Mouse (Mus musculus) intestine, embryonic 14.5 days (tissue): ENCODE measurements at regions not wholly inside any gene's neighbourhood (a gene's known extent, or its start where the extent isn't known, plus 50 kb on each side); places are given as distances from the start of the nearest gene placed in this dataset.

Experiments
- ATAC-seq: fragments of 200-750 bp; cut with Nextera tagmentation; replicated peaks from 2 replicates; pipeline ENCODE4 v1.8.0; 2017; ENCODE audit warnings: low read depth, moderate number of reproducible peaks, moderate TSS enrichment, moderate library complexity; ENCODE audit not compliant: low FRiP score, low TSS enrichment
- DNase-seq: peaks from one replicate; pipeline ENCODE4 v3.0.0-alpha.2; 2018; ENCODE audit warnings: low spot score
- H3K27ac ChIP-seq: fragments of 300-500 bp; sonication (generic); 2 replicates; pipeline ENCODE4 v1.5.1; 2014; ENCODE audit warnings: low read depth, mild to moderate bottlenecking, control low read depth
- H3K27me3 ChIP-seq: fragments of 300-500 bp; sonication (generic); replicated peaks from 2 replicates; pipeline ENCODE4 v1.6.1; 2014; ENCODE audit warnings: low read length, control low read depth; ENCODE audit not compliant: control insufficient read depth, insufficient read depth
- H3K36me3 ChIP-seq: fragments of 300-500 bp; sonication (generic); 2 replicates; pipeline ENCODE4 v1.6.1; 2014; ENCODE audit warnings: low read length, control low read depth; ENCODE audit not compliant: control insufficient read depth, insufficient read depth
- H3K4me1 ChIP-seq: fragments of 300-500 bp; sonication (generic); replicated peaks from 2 replicates; pipeline ENCODE4 v1.6.1; 2014; ENCODE audit warnings: low read length, control low read depth, mixed read lengths; ENCODE audit not compliant: control insufficient read depth, insufficient read depth
- H3K4me2 ChIP-seq: fragments of 300-500 bp; sonication (generic); 2 replicates; pipeline ENCODE4 v1.6.1; 2014; ENCODE audit warnings: low read length
- H3K4me3 ChIP-seq: fragments of 300-500 bp; sonication (generic); 2 replicates; pipeline ENCODE4 v1.5.1; 2014; ENCODE audit warnings: low read depth, low read length, control low read depth, mixed read lengths
- H3K9ac ChIP-seq: fragments of 300-500 bp; sonication (generic); 2 replicates; pipeline ENCODE4 v1.6.1; 2014; ENCODE audit warnings: mild to moderate bottlenecking, low read length
- H3K9me3 ChIP-seq: fragments of 300-500 bp; sonication (generic); 2 replicates; pipeline ENCODE4 v1.6.1; 2016; ENCODE audit warnings: low read length, control low read depth; ENCODE audit not compliant: control insufficient read depth
- WGBS: fragments of 180-500 bp; shearing (Covaris S2); extraction: QIAGEN DNeasy Blood & Tissue Kit; methylation state at CpG from one replicate; pipeline ENCODE4 v1.1.7; 2014; 5-methylcytosine and 5-hydroxymethylcytosine counted together

DNA sequence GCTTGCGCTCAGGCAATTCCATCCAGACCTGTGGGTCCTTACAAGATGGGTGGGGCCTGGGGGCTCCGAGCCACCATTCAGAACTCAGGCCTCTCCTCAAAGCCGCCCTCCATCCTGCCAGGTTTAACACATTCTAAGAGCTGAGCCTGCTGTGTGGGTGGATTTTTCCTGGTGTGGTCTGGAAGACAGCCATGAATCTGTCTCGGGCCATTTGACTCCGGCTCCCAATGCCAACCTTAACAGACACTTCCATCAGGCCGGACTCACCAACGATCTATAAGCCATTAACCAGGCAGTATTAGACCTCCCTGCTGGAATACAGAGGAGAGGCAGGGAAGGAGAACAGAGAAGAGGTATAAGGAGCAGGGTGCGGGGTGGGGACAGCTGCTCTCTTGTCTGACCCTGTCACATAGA, 288.9 kb upstream of the Rpl38 start:
- DNase-seq (no peak), ATAC-seq (no peak)
- H3K9ac ChIP-seq, result no peak overlapping the region
- H3K36me3 ChIP-seq, result no peaks in the 10 kb centered on the region
- no peak overlapping the region for H3K4me3 ChIP-seq
- WGBS, result 52% methylated on average over 8 of the region's 8 CpGs
- peaks cover 12% of the 10 kb centered on the region; the same call in 1 of the 2 replicates for H3K4me1 ChIP-seq
- H3K9me3 ChIP-seq, result no peaks in the 10 kb centered on the region
- no peak overlapping the region for H3K27ac ChIP-seq
- H3K4me2 ChIP-seq, result no peak overlapping the region
- no peaks in the 10 kb centered on the region for H3K27me3 ChIP-seq

GRCm38 (mm10) chr11:114375921-114376320, 292.4 kb upstream of the Rpl38 start:
- no peaks in the 10 kb centered on the region for H3K36me3 ChIP-seq
- H3K4me2 ChIP-seq, result peak overlapping the region; percentile 2; the same call in 1 of the 2 replicates
- H3K9me3 ChIP-seq, result no peaks in the 10 kb centered on the region
- H3K4me1 ChIP-seq, result peaks cover 14% of the 10 kb centered on the region; the same call in 1 of the 2 replicates
- H3K4me3 ChIP-seq, result no peak overlapping the region
- no peak overlapping the region for H3K27ac ChIP-seq
- no peak for ATAC-seq
- H3K9ac ChIP-seq, result no peak overlapping the region
- no peaks in the 10 kb centered on the region for H3K27me3 ChIP-seq
- 19% methylated on average over 14 of the region's 14 CpGs for WGBS
- no peak for DNase-seq

- no peak overlapping the region for H3K4me3 ChIP-seq
- peak overlapping the region; percentile 9; the same call in 1 of the 2 replicates for H3K27ac ChIP-seq
- H3K9me3 ChIP-seq, result no peaks in the 10 kb centered on the region
- no peak for ATAC-seq
- H3K9ac ChIP-seq, result no peak overlapping the region
- WGBS, result 26% methylated on average over 10 of the region's 10 CpGs
- H3K4me2 ChIP-seq, result no peak overlapping the region
- DNase-seq, result no peak
- no peaks in the 10 kb centered on the region for H3K36me3 ChIP-seq
- H3K27me3 ChIP-seq, result no peaks in the 10 kb centered on the region
- peaks cover 14% of the 10 kb centered on the region; the same call in 1 of the 2 replicates for H3K4me1 ChIP-seq
These were observed 297.6 kb upstream of the Rpl38 start for GRCm38 (mm10) chr11:114370708-114371107.

DNA sequence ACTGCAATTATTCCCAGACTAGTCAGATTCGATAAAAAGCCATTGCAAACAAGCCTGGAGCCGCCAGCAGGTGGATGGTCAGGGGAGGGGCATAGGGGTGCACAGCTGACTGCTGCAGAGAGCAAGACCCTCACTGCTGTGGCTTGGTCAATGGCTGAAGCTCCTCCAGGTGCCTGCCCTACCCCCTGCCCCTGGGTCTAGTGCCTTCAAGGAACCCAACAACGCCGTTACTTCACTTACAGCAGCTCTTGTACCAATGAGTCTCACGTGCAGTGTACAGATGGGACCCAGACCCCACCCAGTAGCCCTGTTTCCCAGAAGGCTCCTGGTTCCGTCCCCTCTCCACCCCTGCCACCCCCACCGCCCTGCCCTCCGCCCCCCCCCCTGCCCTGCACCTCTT, 300.5 kb upstream of the Rpl38 start:
- H3K36me3 ChIP-seq, result no peaks in the 10 kb centered on the region
- no peak overlapping the region for H3K27ac ChIP-seq
- no peaks in the 10 kb centered on the region for H3K9me3 ChIP-seq
- no peak overlapping the region for H3K4me2 ChIP-seq
- H3K9ac ChIP-seq, result no peak overlapping the region
- DNase-seq (no peak), ATAC-seq (no peak)
- no peak overlapping the region for H3K4me3 ChIP-seq
- WGBS, result 71% methylated on average over 7 of the region's 8 CpGs
- peaks cover 12% of the 10 kb centered on the region; the same call in 1 of the 2 replicates for H3K4me1 ChIP-seq
- no peaks in the 10 kb centered on the region for H3K27me3 ChIP-seq

DNA sequence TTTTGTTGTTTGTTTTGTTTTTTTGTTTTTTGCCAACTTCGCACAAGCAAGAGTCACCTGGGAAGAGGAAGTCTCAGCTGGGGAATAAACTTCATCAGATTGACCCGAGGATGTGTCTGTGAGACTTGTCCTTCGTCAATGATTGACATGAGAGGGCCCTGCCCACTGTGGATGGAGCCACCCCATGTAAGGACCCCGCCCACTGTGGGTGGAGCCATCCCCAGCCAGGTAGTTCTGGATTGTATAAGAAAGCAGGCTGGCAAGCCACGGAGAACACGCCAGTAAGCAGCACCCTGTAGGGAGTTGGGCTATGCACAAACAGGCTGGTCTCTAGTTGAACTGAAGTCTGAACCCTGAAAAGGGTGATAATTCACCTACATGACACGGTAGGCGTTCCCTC, 294.1 kb upstream of the Sdk2 start:
- Histone ChIP-seq H3K4me3 (no peak overlapping the region), H3K9ac (no peak overlapping the region), H3K27ac (no peak overlapping the region), H3K4me2 (no peak overlapping the region), H3K27me3 (no peaks in the 10 kb centered on the region), H3K36me3 (no peaks in the 10 kb centered on the region), H3K9me3 (no peaks in the 10 kb centered on the region), H3K4me1 (no peaks in the 10 kb centered on the region)
- 76% methylated on average over 8 of the region's 8 CpGs for WGBS
- DNase-seq (no peak), ATAC-seq (no peak)

DNA sequence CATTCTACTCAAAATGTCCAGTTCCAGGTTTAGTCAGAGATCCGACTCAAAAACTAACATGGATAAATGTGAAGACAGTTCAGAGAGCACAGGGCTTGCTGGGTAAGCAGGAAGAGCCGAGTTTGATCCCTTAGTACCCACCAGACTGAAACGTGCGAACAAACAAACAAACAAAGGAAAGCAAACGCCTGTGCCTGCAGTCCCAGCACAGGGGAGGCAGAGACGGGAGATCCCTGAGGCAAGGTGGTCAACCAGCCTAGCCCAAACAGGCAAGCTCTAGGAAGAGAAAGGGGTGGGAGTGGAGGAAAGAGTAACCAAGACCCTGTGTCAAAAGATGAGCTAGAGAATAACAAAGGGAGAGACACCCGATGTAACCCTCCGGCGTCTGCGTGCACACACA, 293.5 kb upstream of the Sdk2 start:
- DNase-seq, result no peak
- 86% methylated on average over 10 of the region's 10 CpGs for WGBS
- Histone ChIP-seq H3K9me3 (no peaks in the 10 kb centered on the region), H3K27me3 (no peaks in the 10 kb centered on the region), H3K4me2 (no peak overlapping the region), H3K27ac (no peak overlapping the region), H3K4me3 (no peak overlapping the region), H3K36me3 (no peaks in the 10 kb centered on the region), H3K4me1 (no peaks in the 10 kb centered on the region), H3K9ac (no peak overlapping the region)
- no peak for ATAC-seq

DNA sequence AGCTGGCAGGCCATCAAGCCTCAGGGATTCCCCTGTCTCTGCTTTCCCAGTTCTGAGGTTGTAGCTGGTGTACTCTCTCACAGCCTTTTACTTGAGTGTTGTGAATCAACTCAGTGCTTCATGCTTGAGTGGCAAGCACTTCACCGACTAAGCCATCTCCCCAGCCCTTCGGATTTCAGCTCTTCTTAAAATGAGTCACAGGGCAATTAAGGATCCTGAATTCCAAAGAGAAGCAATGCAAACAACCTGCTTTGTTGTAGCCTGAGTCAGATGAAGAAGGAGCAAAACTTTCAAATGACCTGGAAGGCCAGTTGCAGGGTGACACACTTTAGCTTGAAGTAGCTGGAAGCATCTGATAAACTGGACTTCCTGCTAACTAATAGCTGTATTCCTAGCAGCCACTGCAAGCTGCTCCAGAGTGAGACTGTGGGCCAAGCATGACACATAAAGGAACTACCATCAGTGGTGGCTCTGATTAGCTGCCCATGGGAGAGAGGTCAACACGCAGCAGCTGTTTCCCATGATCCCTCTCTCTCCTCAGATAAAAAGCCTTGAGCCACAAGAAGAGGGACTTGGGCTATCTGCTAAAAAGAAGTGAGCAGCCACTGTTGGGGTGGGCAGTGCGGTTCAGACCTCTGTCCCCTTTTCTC, 285.4 kb upstream of the Sdk2 start:
- no peaks in the 10 kb centered on the region for H3K9me3 ChIP-seq
- H3K4me3 ChIP-seq, result no peak overlapping the region
- H3K27me3 ChIP-seq, result no peaks in the 10 kb centered on the region
- DNase-seq, result no peak
- H3K4me1 ChIP-seq, result no peaks in the 10 kb centered on the region
- ATAC-seq, result no peak
- no peak overlapping the region for H3K9ac ChIP-seq
- H3K36me3 ChIP-seq, result no peaks in the 10 kb centered on the region
- H3K27ac ChIP-seq, result no peak overlapping the region
- WGBS, result 59% methylated on average over 4 of the region's 4 CpGs
- no peak overlapping the region for H3K4me2 ChIP-seq

GRCm38 (mm10) chr11:114336839-114337484, 270.1 kb upstream of the Sdk2 start:
- H3K9ac ChIP-seq, result no peak overlapping the region
- peaks cover 4% of the 10 kb centered on the region; the same call in 1 of the 2 replicates for H3K4me1 ChIP-seq
- no peaks in the 10 kb centered on the region for H3K9me3 ChIP-seq
- no peak overlapping the region for H3K27ac ChIP-seq
- DNase-seq (no peak), ATAC-seq (no peak)
- H3K27me3 ChIP-seq, result no peaks in the 10 kb centered on the region
- no peak overlapping the region for H3K4me2 ChIP-seq
- no peak overlapping the region for H3K4me3 ChIP-seq
- 62% methylated on average over 12 of the region's 12 CpGs for WGBS
- no peaks in the 10 kb centered on the region for H3K36me3 ChIP-seq
